Mouse (Mus musculus) cerebellum, postnatal 36 days (tissue): ENCODE data around the gene Olfr309.
"Not testable (repeated sequence)": the region's sequence is repeated elsewhere in the genome, so short reads cannot be mapped to it uniquely, and the experiment has no call there.

Experiments
- DNase-seq, 2 experiments: peaks; one replicate each; pipeline ENCODE4 v3.0.0; 2021 to 2022; ENCODE audit warnings: mixed read lengths in 2 of 2

Gene Olfr309

DNA sequence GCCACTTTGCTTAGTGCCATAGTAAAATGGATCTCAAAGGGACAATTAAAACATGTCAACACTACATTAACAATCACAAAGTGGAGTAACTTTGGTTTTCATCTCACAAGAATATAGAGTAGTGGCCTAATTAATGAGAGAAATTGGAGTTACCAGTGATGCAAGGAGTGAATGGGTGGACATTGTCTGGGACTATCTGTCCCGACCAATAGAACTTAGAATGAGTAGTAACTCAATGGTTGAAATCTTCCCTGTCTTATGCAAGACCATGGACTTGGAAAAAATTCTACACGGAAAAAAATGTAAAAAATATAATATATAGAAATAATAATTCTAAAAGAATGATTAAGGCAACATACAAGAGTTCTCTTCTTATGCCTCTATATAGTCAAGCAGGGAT, at the start of gene Olfr309:
TSS of gene Olfr309 (minus strand) at position 101 of the 400 bp plus-strand sequence.
- no peak for DNase-seq

- not testable (repeated sequence) for DNase-seq
Observed at GRCm38 (mm10) chr7:86346296-86346695, 32.8 kb upstream of the Olfr309 start.

DNA sequence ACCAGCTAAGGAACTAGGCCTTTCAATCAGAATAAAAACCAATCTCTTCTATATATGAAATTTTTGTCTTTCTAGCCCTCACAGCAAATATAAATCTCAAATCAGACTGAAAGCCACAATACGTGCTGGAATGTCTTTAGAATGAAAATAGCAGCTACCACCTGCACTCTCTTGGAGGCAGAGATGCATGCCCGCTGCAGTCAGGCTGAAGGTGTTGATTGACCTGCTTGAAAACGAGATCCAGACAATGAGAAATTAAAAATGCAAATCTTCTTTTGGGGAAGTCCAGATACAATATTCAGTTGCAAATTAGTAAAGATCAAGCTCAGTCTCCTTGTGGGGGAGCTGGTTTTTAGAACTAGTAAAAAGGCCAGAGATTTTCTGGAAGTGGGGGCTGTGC, 30.7 kb upstream of the Olfr309 start:
- DNase-seq: no peak

DNA sequence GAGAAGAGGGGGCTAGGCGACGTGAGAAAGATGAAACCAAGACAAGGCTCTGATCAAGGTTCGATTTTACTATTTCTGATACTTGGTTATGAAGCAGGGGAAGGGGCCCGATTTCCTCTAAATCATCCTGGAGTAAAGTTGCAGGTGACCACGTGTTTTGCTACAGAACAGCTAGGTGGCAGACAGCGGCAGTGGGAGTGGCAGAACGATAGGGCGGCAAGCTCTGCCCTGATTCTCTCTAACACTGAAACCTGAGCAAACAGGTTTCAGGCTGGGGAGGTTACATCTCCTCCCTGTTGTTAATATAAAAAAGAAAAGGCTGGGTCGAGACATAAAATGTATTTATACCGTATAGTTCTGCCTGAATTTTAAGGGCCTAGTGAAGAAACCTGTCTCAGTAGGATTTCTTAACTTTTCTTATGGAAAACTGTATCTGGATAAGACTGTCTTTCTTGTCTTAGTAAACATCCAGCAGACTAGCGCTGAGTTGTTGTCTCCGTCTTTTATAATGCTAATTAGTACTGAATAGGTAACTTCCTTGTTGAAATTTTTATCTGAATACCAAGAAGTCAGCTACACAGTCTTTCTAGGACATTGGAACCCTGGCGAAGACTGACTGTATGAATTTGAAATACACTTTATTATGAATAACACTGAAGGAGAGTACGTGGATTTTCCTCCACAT, 29.5 kb upstream of the Olfr309 start:
- no peak for DNase-seq

- no peak for DNase-seq
Observed at GRCm38 (mm10) chr7:86337486-86337885, 24.0 kb upstream of the Olfr309 start, which contains the start of gene Olfr307. TSS of gene Olfr307 (minus strand) at chr7:86337586.

GRCm38 (mm10) chr7:86325530-86325929, 12.0 kb upstream of the Olfr309 start, which contains the start of gene Olfr308:
TSS of gene Olfr308 (minus strand) at chr7:86325630.
- DNase-seq: no peak

DNA sequence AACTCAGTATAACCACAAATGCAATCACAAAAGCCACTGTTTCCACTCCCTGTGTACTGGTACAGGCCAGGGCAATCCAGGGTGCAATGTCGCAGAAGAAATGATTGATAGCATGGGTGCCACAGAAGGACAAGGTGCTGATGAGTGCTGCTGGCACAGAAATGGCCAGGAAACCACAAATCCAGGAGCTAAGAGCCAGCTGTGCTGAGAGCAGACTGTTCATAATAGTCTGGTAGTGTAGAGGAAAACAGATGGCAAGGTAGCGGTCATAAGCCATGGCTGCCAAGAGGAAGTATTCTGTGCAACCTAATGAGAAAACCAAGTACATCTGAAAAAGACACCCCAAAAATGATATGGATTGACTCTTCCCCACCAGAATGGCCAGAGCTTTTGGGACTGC, 7.8 kb upstream of the Olfr309 start:
- DNase-seq: no peak

- no peak for DNase-seq
Observed at GRCm38 (mm10) chr7:86277072-86277471, 36.4 kb downstream of the Olfr309 start, which contains the start of gene Olfr310. TSS of gene Olfr310 (minus strand) at chr7:86277172.
